ENCODE assay signal across 15 mouse cellular contexts in the genomic region with DNA sequence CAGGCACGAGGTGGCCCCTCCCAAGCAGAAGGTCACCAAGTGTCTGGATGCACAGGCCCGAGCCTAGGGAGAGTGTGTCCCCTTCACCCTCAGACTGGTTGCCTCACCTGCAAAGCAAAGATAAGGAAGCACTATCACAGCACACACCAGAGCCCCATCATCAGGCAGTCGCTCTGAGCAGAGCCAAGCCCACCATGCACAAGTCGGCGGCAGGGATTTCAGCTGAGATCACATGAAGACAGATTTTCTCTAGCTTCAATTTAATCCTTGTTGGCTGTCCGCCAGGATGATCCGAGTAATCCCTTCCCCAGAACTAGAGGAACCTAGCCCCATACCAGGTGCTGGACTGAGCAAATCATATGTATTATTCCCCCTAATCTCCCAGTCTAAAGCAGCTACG.
DNase-seq lines count a peak whose midpoint lies in the region; ATAC-seq lines count a peak whose summit lies in the region.
"Had no signal": no experiment of that assay in that cellular context is flagged by ENCODE, and none has a peak within 500 bp of the region (broad histone marks: within the 10 kb centered on the region; RNA-seq: fewer than 3 reads in every experiment).

No protein-coding gene starts in this region.

- no peaks in the 10 kb centered on the region; the same call in 1 of the 2 replicates for H3K4me1 ChIP-seq in midbrain, embryonic 11.5 days (ENCODE audit: control insufficient read depth, insufficient read depth, low read length)
- H3K4me1 ChIP-seq in midbrain, embryonic 10.5 days, result peaks cover 19% of the 10 kb centered on the region
- H3K4me1 ChIP-seq in liver, embryonic 13.5 days (replicated peaks), result peaks cover 18% of the 10 kb centered on the region

- no peak overlapping the region for H3K4me3 ChIP-seq in midbrain, embryonic 11.5 days (ENCODE audit: low read depth, low read length)
- no peak overlapping the region for H3K4me3 ChIP-seq in midbrain, embryonic 10.5 days
- H3K4me3 ChIP-seq in liver, embryonic 13.5 days (replicated peaks), result no peak overlapping the region
- H3K4me3 ChIP-seq: erythroblast, embryonic 14.5 days; heart, adult 2 months had no signal

- no peak overlapping the region for H3K9ac ChIP-seq in midbrain, embryonic 11.5 days (ENCODE audit: low read length)
- H3K9ac ChIP-seq in liver, embryonic 13.5 days, result no peak overlapping the region

- H3K4me2 ChIP-seq in midbrain, embryonic 11.5 days, result no peak overlapping the region
- H3K4me2 ChIP-seq in liver, embryonic 13.5 days, result no peak overlapping the region

- H3K9me3 ChIP-seq in midbrain, embryonic 11.5 days (ENCODE audit: control insufficient read depth, low read length), result no peaks in the 10 kb centered on the region
- H3K9me3 ChIP-seq in midbrain, embryonic 10.5 days (replicated peaks), result no peaks in the 10 kb centered on the region
- no peaks in the 10 kb centered on the region for H3K9me3 ChIP-seq in liver, embryonic 13.5 days (replicated peaks)

- H3K27me3 ChIP-seq in midbrain, embryonic 11.5 days (ENCODE audit: control insufficient read depth, insufficient read depth, low read length), result no peaks in the 10 kb centered on the region
- no peaks in the 10 kb centered on the region for H3K27me3 ChIP-seq in midbrain, embryonic 10.5 days (ENCODE audit: low read depth, poor library complexity, severe bottlenecking)
- no peaks in the 10 kb centered on the region for H3K27me3 ChIP-seq in liver, embryonic 13.5 days

- 65% methylated on average over 8 of the region's 8 CpGs for WGBS in midbrain, embryonic 11.5 days
- 76% methylated on average over 8 of the region's 8 CpGs for WGBS in midbrain, embryonic 10.5 days
- 42% methylated on average over 8 of the region's 8 CpGs for WGBS in liver, embryonic 13.5 days (ENCODE audit: insufficient replicate concordance)

- no peaks in the 10 kb centered on the region for H3K36me3 ChIP-seq in midbrain, embryonic 11.5 days (ENCODE audit: control insufficient read depth, insufficient read depth, low read length)
- no peaks in the 10 kb centered on the region for H3K36me3 ChIP-seq in midbrain, embryonic 10.5 days
- no peaks in the 10 kb centered on the region for H3K36me3 ChIP-seq in liver, embryonic 13.5 days

- H3K27ac ChIP-seq in midbrain, embryonic 11.5 days (ENCODE audit: low read depth, low read length), result no peak overlapping the region
- H3K27ac ChIP-seq in midbrain, embryonic 10.5 days (replicated peaks), result no peak overlapping the region
- no peak overlapping the region for H3K27ac ChIP-seq in liver, embryonic 13.5 days
- H3K27ac ChIP-seq: heart, adult 2 months had no signal

- ATAC-seq in midbrain, embryonic 11.5 days (ENCODE audit: low FRiP score), result peak; percentile 47; the same call in 1 of the 2 replicates
- ATAC-seq in liver, embryonic 13.5 days (ENCODE audit: low read depth), result peak; percentile 49; the same call in 1 of the 2 replicates

- peak; percentile 73 to 74 for DNase-seq in cerebellum, postnatal 10 days
- no peak for DNase-seq in cerebellum, adult 9-10 months
- no peak for DNase-seq in midbrain, embryonic 11.5 days (ENCODE audit: low spot score, missing footprints)
- no peak for DNase-seq in midbrain, embryonic 10.5 days (ENCODE audit: low spot score)
- no peak for DNase-seq in liver, embryonic 13.5 days
- peak; percentile 98 for DNase-seq in retina, postnatal 7 days (ENCODE audit: low read depth, low spot score)
- no peak for DNase-seq in frontal cortex, postnatal 25 days (ENCODE audit: low spot score in 2 of 2)
- no peak for DNase-seq in adrenal gland, postnatal 4 days (ENCODE audit: low spot score in 2 of 2)
- DNase-seq: adrenal gland, adult 2 months; cerebellum, adult 2 months; heart, adult 2 months; kidney, postnatal 14 days; lung, postnatal 14 days; thymus, adult 2 months had no signal

Comparison
In these comparisons a context has a peak if more than half of its experiments do, and no peak if none do; other contexts are left out.
1. DNase-seq: peak in cerebellum, postnatal 10 days (2 of 2) and retina, postnatal 7 days (single experiment); none in cerebellum, adult 9-10 months (single experiment), midbrain, embryonic 11.5 days (single experiment), midbrain, embryonic 10.5 days (single experiment), liver, embryonic 13.5 days (single experiment), frontal cortex, postnatal 25 days (0 of 2) and adrenal gland, postnatal 4 days (0 of 2).